Mouse (Mus musculus) myocyte (in vitro differentiated cells): ENCODE measurements around the gene Inha.

Experiments used
- E2F4 ChIP-seq: IDR thresholded peaks from one replicate; pipeline ENCODE4 v1.6.1; 2011; ENCODE audit warnings: mild to moderate bottlenecking, control low read depth, moderate library complexity; ENCODE audit not compliant: insufficient read depth
- MYOD1 ChIP-seq, 3 experiments: IDR thresholded peaks; one replicate each; pipeline ENCODE4 v1.6.1; 2011; ENCODE audit warnings: control low read depth in 2 of 3, low read depth in 2 of 3, mild to moderate bottlenecking in 2 of 3, moderate library complexity in 1 of 3; ENCODE audit not compliant: insufficient read length in 2 of 3, control insufficient read depth in 1 of 3
- POLR2A ChIP-seq: IDR thresholded peaks from one replicate; pipeline ENCODE4 v1.6.1; 2011; ENCODE audit warnings: low read depth, mild to moderate bottlenecking, control low read depth, moderate library complexity; ENCODE audit not compliant: insufficient read length
- SRF ChIP-seq: IDR thresholded peaks from one replicate; pipeline ENCODE4 v1.6.1; 2011; ENCODE audit warnings: low read depth; ENCODE audit not compliant: control insufficient read depth, insufficient read length
- TCF12 ChIP-seq: IDR thresholded peaks from one replicate; pipeline ENCODE4 v1.6.1; 2011; ENCODE audit warnings: mild to moderate bottlenecking, control low read depth; ENCODE audit not compliant: poor library complexity, insufficient read depth, severe bottlenecking
- USF1 ChIP-seq: IDR thresholded peaks from one replicate; pipeline ENCODE4 v1.6.1; 2011; ENCODE audit warnings: low read depth, mild to moderate bottlenecking, control low read depth, moderate library complexity

DNA sequence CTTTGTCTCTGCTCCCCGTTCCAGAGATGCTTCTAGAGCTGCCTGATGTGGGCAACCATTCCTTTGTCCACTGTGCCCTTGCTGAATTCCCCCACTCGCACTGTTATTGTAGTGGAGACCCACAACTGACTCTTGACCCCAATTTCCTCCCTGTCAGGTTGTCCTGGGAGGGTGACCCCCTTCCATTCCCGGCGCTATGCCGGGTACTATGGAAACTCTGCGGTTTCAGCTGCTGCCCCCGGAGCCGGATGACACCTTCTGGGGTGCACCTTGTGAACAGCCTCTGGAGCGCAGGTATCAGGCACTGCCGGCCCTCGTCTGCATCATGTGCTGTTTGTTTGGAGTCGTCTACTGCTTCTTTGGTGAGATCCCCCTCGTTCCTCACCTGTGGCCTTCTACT lies 26.8 kb upstream of the Inha start:
- TF ChIP-seq E2F4 (no peak), POLR2A (no peak), TCF12 (no peak), USF1 (no peak), SRF (no peak), MYOD1 (IDR thresholded peaks at IDR 0.05; ENCODE audit: control insufficient read depth in 1 of 3, insufficient read length in 2 of 3, low read depth in 2 of 3) (no peak)
